Mouse (Mus musculus) heart, embryonic 10.5 days (tissue): ENCODE results near the gene BC005537. TPM values are rescaled to one million over a fixed set of nuclear protein-coding genes. Genes with fewer than 3 reads are reported as not detected.

Source experiments
- polyA plus RNA-seq: library from polyadenylated mRNA; unstranded; fragments of >200 nt; fragmentation: Nextera tagmentation; extraction: Ambion mirVana; gene quantifications from 2 replicates; pipeline ENCODE4 v1.2.1, GENCODE M21; 2016

Gene BC005537
- polyA plus RNA-seq, 1 experiment from 2014 or later: 10.4 TPM

Other genes with a start within 250 kb of the BC005537 start
- 5.2 and 6.8 TPM in 2 replicates for gene Ripor2, start 219.5 kb upstream of the BC005537 start, polyA plus RNA-seq
- not detected in 2 replicates for gene Armh2, start 60.4 kb upstream of the BC005537 start, polyA plus RNA-seq
- 126 and 136 TPM in 2 replicates for gene Gmnn, start 39.7 kb upstream of the BC005537 start, polyA plus RNA-seq
- gene Acot13, start 29.9 kb downstream of the BC005537 start, polyA plus RNA-seq: 116 and 174 TPM in 2 replicates
- gene Tdp2, start 30.0 kb downstream of the BC005537 start, polyA plus RNA-seq: 39.7 and 57.2 TPM in 2 replicates
- 0.14 and 0.15 TPM in 2 replicates for gene D130043K22Rik, start 43.5 kb downstream of the BC005537 start, polyA plus RNA-seq
- gene Aldh5a1, start 136.0 kb downstream of the BC005537 start, polyA plus RNA-seq: 4.5 and 7.1 TPM in 2 replicates
- gene Gpld1, start 141.5 kb downstream of the BC005537 start, polyA plus RNA-seq: 0.11 and 0.33 TPM in 2 replicates
- gene Mrs2, start 218.7 kb downstream of the BC005537 start, polyA plus RNA-seq: 18.5 and 19.8 TPM in 2 replicates